Mouse (Mus musculus) limb, embryonic 14.5 days (tissue): ENCODE results near the gene Wnt7b. TPM values are rescaled to one million over a fixed set of nuclear protein-coding genes. Genes with fewer than 3 reads are reported as not detected.

Experiments
- ATAC-seq: fragments of 200-750 bp; cut with Nextera tagmentation; 2 replicates; pipeline ENCODE4 v1.8.0; 2017; ENCODE audit warnings: low read depth, moderate number of reproducible peaks, moderate TSS enrichment; ENCODE audit not compliant: low FRiP score
- DNase-seq: peaks from one replicate; pipeline ENCODE4 v3.0.0-alpha.2; 2015; ENCODE audit warnings: low spot score
- H3K27ac ChIP-seq: fragments of 300-500 bp; sonication (generic); replicated peaks from 2 replicates; pipeline ENCODE4 v1.5.1; 2014; ENCODE audit warnings: low read depth, mild to moderate bottlenecking, low read length, moderate library complexity, mixed read lengths
- H3K27me3 ChIP-seq: fragments of 300-500 bp; sonication (generic); 2 replicates; pipeline ENCODE4 v1.6.1; 2014; ENCODE audit warnings: low read length, mixed read lengths; ENCODE audit not compliant: control insufficient read depth, insufficient read depth
- H3K36me3 ChIP-seq: fragments of 300-500 bp; sonication (generic); 2 replicates; pipeline ENCODE4 v1.6.1; 2014; ENCODE audit warnings: mild to moderate bottlenecking, low read length, moderate library complexity, mixed read lengths; ENCODE audit not compliant: control insufficient read depth, insufficient read depth
- H3K4me1 ChIP-seq: fragments of 300-500 bp; sonication (generic); 2 replicates; pipeline ENCODE4 v1.6.1; 2014; ENCODE audit warnings: antibody characterized with exemption, low read length, mixed read lengths; ENCODE audit not compliant: control insufficient read depth, insufficient read depth
- H3K4me2 ChIP-seq: fragments of 300-500 bp; sonication (generic); replicated peaks from 2 replicates; pipeline ENCODE4 v1.6.1; 2014; ENCODE audit warnings: low read depth, mild to moderate bottlenecking, low read length, moderate library complexity; ENCODE audit not compliant: severe bottlenecking
- H3K4me3 ChIP-seq: fragments of 300-500 bp; sonication (generic); replicated peaks from 2 replicates; pipeline ENCODE4 v1.5.1; 2014; ENCODE audit warnings: low read length
- H3K9ac ChIP-seq: fragments of 300-500 bp; sonication (generic); 2 replicates; pipeline ENCODE4 v1.6.1; 2014; ENCODE audit warnings: mild to moderate bottlenecking, low read depth, low read length, moderate library complexity; ENCODE audit not compliant: severe bottlenecking
- H3K9me3 ChIP-seq: fragments of 300-500 bp; sonication (generic); 2 replicates; pipeline ENCODE4 v1.6.1; 2016; ENCODE audit warnings: low read length; ENCODE audit not compliant: control insufficient read depth
- POLR2A ChIP-seq: fragments of 200-500 bp; IDR thresholded peaks from 2 replicates; pipeline ENCODE4 v1.8.0; 2012; ENCODE audit warnings: inconsistent platforms, mild to moderate bottlenecking, moderate library complexity, borderline replicate concordance; ENCODE audit not compliant: insufficient read depth, insufficient read length; ENCODE audit errors: extremely low read depth
- WGBS: fragments of 180-500 bp; shearing (Covaris S2); extraction: QIAGEN DNeasy Blood & Tissue Kit; methylation state at CpG from one replicate; pipeline ENCODE4 v1.1.7; 2014; 5-methylcytosine and 5-hydroxymethylcytosine counted together
- polyA plus RNA-seq, 2 experiments: library from polyadenylated mRNA; depleted of rRNA in 1 of 2; stranded (reverse) in 1 of 2; unstranded in 1 of 2; fragments of >200 nt; fragmentation: Nextera tagmentation in 1 of 2; extraction: Ambion mirVana in 1 of 2; gene quantifications; 2 replicates each; pipeline versions ENCODE4 v1.2.1 to v1.2.3; 2012 to 2014

The Wnt7b gene
- polyA plus RNA-seq, 2 experiments = 22.4 to 40.0 TPM

GRCm38 (mm10) chr15:85598443-85598842 lies 16.2 kb upstream of the Wnt7b start:
- TF ChIP-seq POLR2A = no peak
- Histone ChIP-seq H3K4me2 (no peak overlapping the region), H3K9ac (no peak overlapping the region), H3K4me3 (no peak overlapping the region), H3K36me3 (no peaks in the 10 kb centered on the region), H3K27me3 (no peaks in the 10 kb centered on the region), H3K9me3 (no peaks in the 10 kb centered on the region), H3K4me1 (no peaks in the 10 kb centered on the region), H3K27ac (no peak overlapping the region)
- WGBS = 66% methylated on average over 5 of the region's 5 CpGs
- DNase-seq = no peak
- ATAC-seq = no peak

DNA sequence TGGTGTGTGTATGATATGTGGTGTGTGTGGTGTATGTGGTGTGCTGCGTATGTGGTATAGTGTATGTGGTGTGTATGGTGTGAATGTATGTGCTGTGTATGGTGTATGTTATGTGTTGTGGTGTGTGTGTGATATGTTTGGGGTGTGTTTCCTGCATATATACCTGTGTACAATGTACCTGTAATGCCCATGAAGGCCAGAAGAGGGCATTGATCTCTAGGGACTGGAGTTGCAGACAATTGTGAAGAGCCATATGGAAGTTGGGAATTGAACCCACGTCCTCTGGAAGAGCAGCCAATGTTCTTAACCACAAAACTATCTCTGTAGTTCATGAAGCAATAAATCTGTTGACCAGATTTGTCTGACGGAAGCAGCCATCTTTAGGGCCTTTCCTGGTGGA lies 15.1 kb upstream of the Wnt7b start:
- Histone ChIP-seq H3K4me3 (no peak overlapping the region), H3K36me3 (no peaks in the 10 kb centered on the region), H3K27me3 (no peaks in the 10 kb centered on the region), H3K4me1 (no peaks in the 10 kb centered on the region), H3K9ac (no peak overlapping the region), H3K4me2 (no peak overlapping the region), H3K27ac (no peak overlapping the region), H3K9me3 (no peaks in the 10 kb centered on the region)
- TF ChIP-seq POLR2A = no peak
- WGBS = 70% methylated on average over 3 of the region's 3 CpGs
- ATAC-seq = no peak
- DNase-seq = no peak

DNA sequence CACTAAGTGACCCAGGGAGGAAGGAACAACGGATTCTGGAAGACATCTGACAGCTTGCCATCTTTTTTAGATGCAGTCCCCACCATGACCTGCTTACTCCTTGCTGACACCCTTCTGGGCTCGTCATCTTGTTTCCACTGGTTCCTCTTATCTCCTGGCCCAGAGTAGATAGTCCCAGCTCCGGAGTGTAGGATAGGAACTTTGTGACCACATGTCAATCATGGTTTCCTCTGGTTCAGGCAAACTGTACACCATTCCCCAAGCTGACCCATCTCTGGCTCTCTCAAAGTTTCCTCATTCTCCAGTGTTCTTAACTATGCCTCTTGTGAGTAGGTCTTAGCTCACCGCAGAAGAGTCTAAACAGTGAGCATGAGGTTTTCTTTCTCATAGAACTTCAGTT lies 10.4 kb upstream of the Wnt7b start:
- Histone ChIP-seq H3K27ac (no peak overlapping the region), H3K4me1 (no peaks in the 10 kb centered on the region), H3K4me3 (no peak overlapping the region), H3K27me3 (no peaks in the 10 kb centered on the region), H3K36me3 (no peaks in the 10 kb centered on the region), H3K9me3 (no peaks in the 10 kb centered on the region), H3K9ac (no peak overlapping the region), H3K4me2 (no peak overlapping the region)
- ATAC-seq = no peak
- 87% methylated on average over 4 of the region's 4 CpGs for WGBS
- DNase-seq = no peak
- TF ChIP-seq POLR2A = no peak

DNA sequence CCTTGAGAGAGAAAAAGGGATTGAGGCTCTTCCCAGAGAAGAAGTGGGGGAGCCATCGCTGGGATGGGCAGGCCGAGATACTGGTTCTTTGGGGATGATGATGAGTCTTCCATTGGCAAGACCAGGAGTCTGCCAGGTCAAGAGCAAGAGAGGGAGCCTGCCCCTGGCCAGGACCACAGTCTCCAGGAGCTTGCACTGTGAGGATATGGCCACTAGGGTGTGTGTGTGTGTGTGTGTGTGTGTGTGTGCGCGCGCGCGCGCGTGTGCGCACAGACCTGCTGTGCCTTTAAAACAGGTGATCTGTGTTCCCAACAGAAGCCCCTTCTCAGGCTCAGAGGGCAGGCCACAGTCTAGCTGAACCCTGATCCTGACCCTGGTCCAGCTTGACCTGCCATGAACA lies 8.6 kb upstream of the Wnt7b start:
- no peak overlapping the region for H3K9ac ChIP-seq
- H3K27me3 ChIP-seq = no peaks in the 10 kb centered on the region
- ATAC-seq (no peak), DNase-seq (no peak)
- no peaks in the 10 kb centered on the region for H3K36me3 ChIP-seq
- H3K4me2 ChIP-seq = no peak overlapping the region
- no peak overlapping the region for H3K27ac ChIP-seq
- H3K4me3 ChIP-seq = no peak overlapping the region
- H3K4me1 ChIP-seq = no peaks in the 10 kb centered on the region
- TF ChIP-seq POLR2A = no peak
- no peaks in the 10 kb centered on the region for H3K9me3 ChIP-seq
- WGBS = 91% methylated on average over 10 of the region's 10 CpGs

- DNase-seq (peak; percentile 74), ATAC-seq (peak; percentile 72)
- WGBS = 3% methylated on average over 11 of the region's 11 CpGs
- no peaks in the 10 kb centered on the region for H3K36me3 ChIP-seq
- no peak overlapping the region for H3K27ac ChIP-seq
- peaks cover 61% of the 10 kb centered on the region for H3K27me3 ChIP-seq
- no peak for TF ChIP-seq POLR2A
- H3K9ac ChIP-seq = no peak overlapping the region
- H3K4me3 ChIP-seq = no peak overlapping the region
- H3K9me3 ChIP-seq = no peaks in the 10 kb centered on the region
- peaks cover 3% of the 10 kb centered on the region for H3K4me1 ChIP-seq
- no peak overlapping the region for H3K4me2 ChIP-seq
Measured at GRCm38 (mm10) chr15:85583504-85583903, 1.2 kb upstream of the Wnt7b start.

DNA sequence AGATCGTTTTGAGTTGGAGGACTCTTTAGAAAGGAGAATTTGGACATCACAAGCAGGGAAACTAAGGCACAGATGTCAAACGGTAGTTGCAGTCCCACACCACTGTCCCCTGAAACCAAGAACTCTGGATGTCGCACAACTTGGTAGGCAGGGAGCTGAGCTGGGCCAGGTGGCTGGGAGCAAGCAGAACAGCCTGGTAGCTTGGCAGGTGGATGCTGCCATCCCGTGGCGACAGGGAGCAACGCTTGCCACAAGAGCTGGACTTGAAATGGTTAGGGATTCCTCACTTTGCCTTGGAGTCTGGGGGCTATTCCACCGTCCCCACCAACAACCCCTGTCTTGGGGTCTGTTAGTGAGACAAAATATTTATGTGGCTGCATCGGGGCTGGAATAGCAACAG lies 751 bp upstream of the Wnt7b start:
- DNase-seq = peak; percentile 81
- Histone ChIP-seq H3K27ac (no peak overlapping the region), H3K36me3 (no peaks in the 10 kb centered on the region), H3K27me3 (peaks cover 66% of the 10 kb centered on the region), H3K4me2 (no peak overlapping the region), H3K9me3 (no peaks in the 10 kb centered on the region), H3K4me1 (peaks cover 3% of the 10 kb centered on the region), H3K4me3 (0 out of 2 replicates have a peak overlapping the region, but pooled peaks have one; percentile 60), H3K9ac (no peak overlapping the region)
- TF ChIP-seq POLR2A = no peak
- peak; percentile 83 for ATAC-seq
- 1% methylated on average over 8 of the region's 8 CpGs for WGBS
